Mouse (Mus musculus): ENCODE data around the gene Krtap11-1. TPM values are rescaled to one million over a fixed set of nuclear protein-coding genes. Genes with fewer than 3 reads are reported as not detected.
A peak's percentile ranks its signal among the peaks of the same experiment; 100 is the strongest.

Krtap11-1 gene
- polyA plus RNA-seq (2015; fragmentation: Nextera tagmentation; extraction: Ambion mirVana): not detected in 2 replicates

DNA sequence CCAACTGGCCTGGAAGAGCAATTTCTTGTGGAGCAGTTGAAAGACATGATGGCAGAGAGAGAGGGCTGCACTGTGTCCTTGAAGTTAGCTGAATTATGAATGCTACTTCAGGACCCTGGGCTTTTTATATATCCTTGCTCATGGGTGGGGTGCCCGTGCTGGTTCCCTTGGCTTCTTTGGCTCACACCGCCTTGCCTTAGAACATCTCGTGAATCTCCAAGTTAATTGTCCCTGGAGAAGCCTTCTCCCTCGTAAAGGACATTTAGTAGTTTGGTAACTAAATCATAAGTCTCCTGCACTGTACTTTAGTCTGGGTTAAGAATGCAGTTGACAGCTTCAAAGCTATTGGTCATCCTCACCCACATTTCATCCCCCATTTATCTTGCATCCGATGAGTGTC is at the start of gene Krtap11-1:
Krtap11-1 (minus strand) TSS at position 101 of the 400 bp plus-strand sequence.
- 86% methylated on average over 5 of the region's 5 CpGs for WGBS
- no peaks in the 10 kb centered on the region for H3K27me3 ChIP-seq (replicated peaks; ENCODE audit: control insufficient read depth, insufficient read depth, low read length)
- no peak within 1 kb of the TSS for H3K27ac ChIP-seq (ENCODE audit: low read length)
- no peak for ATAC-seq
- H3K4me2 ChIP-seq (ENCODE audit: low read depth, low read length): no peak within 1 kb of the TSS
- H3K4me1 ChIP-seq (ENCODE audit: control insufficient read depth, insufficient read depth, low read length): no peaks in the 10 kb centered on the region
- no peaks in the 10 kb centered on the region for H3K36me3 ChIP-seq (ENCODE audit: control insufficient read depth, insufficient read depth, low read length)
- no peaks in the 10 kb centered on the region for H3K9me3 ChIP-seq (ENCODE audit: control insufficient read depth, low read length)
- H3K9ac ChIP-seq (ENCODE audit: low read depth, low read length): no peak within 1 kb of the TSS
- H3K4me3 ChIP-seq (ENCODE audit: low read length): no peak within 1 kb of the TSS

DNA sequence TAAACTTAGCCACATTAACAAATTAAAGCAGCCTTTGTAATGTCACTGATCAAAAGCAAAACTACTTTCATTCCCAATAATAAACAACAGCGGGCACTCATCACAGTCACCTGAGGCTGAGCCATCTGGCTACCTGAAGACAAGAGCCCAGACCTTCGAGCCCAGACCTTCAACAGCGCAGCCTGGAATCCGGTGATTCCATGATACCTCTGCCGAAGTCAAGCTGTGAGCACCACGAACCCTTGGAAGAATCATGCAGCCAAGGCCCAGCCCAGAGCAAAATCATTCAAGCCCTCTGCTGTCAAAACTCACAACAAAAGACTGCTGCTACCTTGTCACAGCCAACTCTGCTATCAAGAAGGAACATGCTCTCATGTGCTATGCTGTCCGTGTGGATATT is 47.2 kb upstream of the Krtap11-1 start:
- Histone ChIP-seq H3K27me3 (replicated peaks; ENCODE audit: control insufficient read depth, insufficient read depth, low read length) (no peaks in the 10 kb centered on the region), H3K4me3 (ENCODE audit: low read length) (no peak overlapping the region), H3K36me3 (ENCODE audit: control insufficient read depth, insufficient read depth, low read length) (no peaks in the 10 kb centered on the region), H3K4me2 (ENCODE audit: low read depth, low read length) (no peak overlapping the region), H3K9me3 (ENCODE audit: control insufficient read depth, low read length) (no peaks in the 10 kb centered on the region), H3K4me1 (ENCODE audit: control insufficient read depth, insufficient read depth, low read length) (no peaks in the 10 kb centered on the region), H3K9ac (ENCODE audit: low read depth, low read length) (no peak overlapping the region), H3K27ac (ENCODE audit: low read length) (no peak overlapping the region)
- 92% methylated on average over 7 of the region's 7 CpGs for WGBS
- no peak for ATAC-seq

DNA sequence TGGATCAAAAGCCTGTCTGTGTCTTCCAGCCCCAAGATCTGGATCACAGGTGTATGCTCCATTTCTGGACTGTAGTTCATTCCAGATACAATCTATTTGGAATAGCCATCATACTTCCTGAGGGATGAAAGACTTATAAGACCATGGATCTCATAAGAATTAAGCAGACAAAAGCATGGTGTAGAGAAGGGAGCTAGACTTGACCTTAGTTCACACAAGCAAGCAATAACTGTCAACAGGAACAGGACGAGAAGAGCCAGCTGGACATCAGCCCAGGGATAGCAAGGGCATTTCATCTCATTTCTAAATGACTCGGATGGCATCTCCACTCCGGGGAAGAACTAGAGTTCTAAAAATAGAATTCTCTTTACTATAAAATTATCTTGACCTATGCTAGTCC is 46.3 kb upstream of the Krtap11-1 start:
- Histone ChIP-seq H3K36me3 (ENCODE audit: control insufficient read depth, insufficient read depth, low read length) (no peaks in the 10 kb centered on the region), H3K9ac (ENCODE audit: low read depth, low read length) (no peak overlapping the region), H3K9me3 (ENCODE audit: control insufficient read depth, low read length) (no peaks in the 10 kb centered on the region), H3K4me3 (ENCODE audit: low read length) (no peak overlapping the region), H3K4me2 (ENCODE audit: low read depth, low read length) (no peak overlapping the region), H3K4me1 (ENCODE audit: control insufficient read depth, insufficient read depth, low read length) (no peaks in the 10 kb centered on the region), H3K27ac (ENCODE audit: low read length) (no peak overlapping the region), H3K27me3 (replicated peaks; ENCODE audit: control insufficient read depth, insufficient read depth, low read length) (no peaks in the 10 kb centered on the region)
- 50% methylated on average over 3 of the region's 3 CpGs for WGBS
- ATAC-seq: no peak

DNA sequence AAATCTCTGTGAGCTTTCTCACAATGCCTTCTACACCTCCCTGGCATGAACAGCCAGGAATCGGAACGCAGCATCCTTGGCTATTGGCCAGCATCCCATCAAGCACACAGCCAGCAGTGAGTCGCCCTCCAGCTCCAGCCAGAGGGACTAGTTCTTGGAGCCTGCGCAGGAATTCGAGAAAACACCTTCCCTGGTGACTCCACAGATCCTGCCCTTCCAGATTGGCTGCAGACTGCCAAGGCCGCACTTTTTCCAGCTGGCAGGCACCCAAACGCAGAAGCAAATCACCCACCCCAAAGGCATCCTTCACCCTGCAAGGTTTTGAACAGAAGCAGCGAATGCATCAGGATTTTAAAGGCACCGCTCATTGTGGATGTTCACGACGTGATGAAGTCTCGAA is 42.7 kb upstream of the Krtap11-1 start:
- 76% methylated on average over 12 of the region's 12 CpGs for WGBS
- no peak overlapping the region for H3K4me3 ChIP-seq (ENCODE audit: low read length)
- H3K27me3 ChIP-seq (replicated peaks; ENCODE audit: control insufficient read depth, insufficient read depth, low read length): no peaks in the 10 kb centered on the region
- H3K4me1 ChIP-seq (ENCODE audit: control insufficient read depth, insufficient read depth, low read length): no peaks in the 10 kb centered on the region
- H3K9me3 ChIP-seq (ENCODE audit: control insufficient read depth, low read length): no peaks in the 10 kb centered on the region
- no peak overlapping the region for H3K4me2 ChIP-seq (ENCODE audit: low read depth, low read length)
- no peak overlapping the region for H3K9ac ChIP-seq (ENCODE audit: low read depth, low read length)
- ATAC-seq: no peak
- H3K36me3 ChIP-seq (ENCODE audit: control insufficient read depth, insufficient read depth, low read length): no peaks in the 10 kb centered on the region
- no peak overlapping the region for H3K27ac ChIP-seq (ENCODE audit: low read length)

DNA sequence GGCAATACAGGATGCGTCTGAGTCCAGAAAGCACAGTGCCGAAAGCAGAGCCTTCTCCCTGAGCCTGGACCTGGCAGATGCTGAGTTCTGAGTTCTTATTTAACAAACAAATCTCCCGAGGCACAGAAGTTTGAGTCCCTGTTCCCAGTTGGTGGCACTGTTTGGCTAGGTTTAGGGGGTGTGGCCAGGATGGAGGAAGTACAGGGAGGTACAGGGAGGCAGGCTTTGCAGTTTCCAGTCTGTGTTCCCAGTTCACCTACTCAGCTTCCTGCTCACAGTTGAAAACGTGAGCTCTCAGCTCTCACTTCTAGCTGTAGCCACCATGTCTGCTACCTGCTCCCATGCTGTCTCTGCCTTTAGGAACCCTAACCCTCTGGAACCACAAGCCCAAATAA is 37.8 kb upstream of the Krtap11-1 start:
- Histone ChIP-seq H3K4me2 (ENCODE audit: low read depth, low read length) (no peak overlapping the region), H3K4me3 (ENCODE audit: low read length) (no peak overlapping the region), H3K27me3 (replicated peaks; ENCODE audit: control insufficient read depth, insufficient read depth, low read length) (no peaks in the 10 kb centered on the region), H3K36me3 (ENCODE audit: control insufficient read depth, insufficient read depth, low read length) (no peaks in the 10 kb centered on the region), H3K9ac (ENCODE audit: low read depth, low read length) (no peak overlapping the region), H3K27ac (ENCODE audit: low read length) (no peak overlapping the region), H3K9me3 (ENCODE audit: control insufficient read depth, low read length) (no peaks in the 10 kb centered on the region), H3K4me1 (ENCODE audit: control insufficient read depth, insufficient read depth, low read length) (no peaks in the 10 kb centered on the region)
- WGBS: 73% methylated on average over 4 of the region's 4 CpGs
- no peak for ATAC-seq

DNA sequence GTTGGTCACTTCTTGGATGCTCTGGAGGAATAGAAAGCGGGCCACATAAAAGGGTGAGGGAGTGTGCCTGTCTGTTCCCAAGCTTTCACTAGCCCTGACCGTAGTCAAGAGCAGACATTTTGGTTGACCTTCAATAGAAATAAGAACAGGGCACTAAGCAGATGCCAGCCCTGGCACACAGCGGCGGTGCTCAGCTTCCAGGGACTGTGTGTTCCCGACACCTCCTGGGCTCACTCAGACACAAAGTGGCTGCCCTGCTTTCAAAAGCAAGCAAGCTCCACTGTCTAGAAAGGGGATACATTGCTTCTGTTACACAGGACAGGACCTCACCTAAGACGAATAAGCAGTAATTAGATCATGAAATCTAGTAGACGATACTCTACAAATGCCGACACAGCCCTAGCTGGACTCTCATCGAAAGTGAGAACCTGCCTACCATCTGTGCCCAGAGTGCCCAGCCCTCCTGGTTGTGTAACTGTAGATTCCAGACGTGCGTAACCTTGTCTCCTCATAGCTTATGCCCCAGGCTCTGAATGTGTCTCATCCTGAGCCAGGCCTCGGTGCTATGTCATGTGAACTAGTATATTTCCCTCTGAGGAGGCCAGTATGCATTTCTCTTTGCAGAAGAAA is 37.3 kb upstream of the Krtap11-1 start:
- WGBS: 92% methylated on average over 12 of the region's 12 CpGs
- Histone ChIP-seq H3K9me3 (ENCODE audit: control insufficient read depth, low read length) (no peaks in the 10 kb centered on the region), H3K27me3 (replicated peaks; ENCODE audit: control insufficient read depth, insufficient read depth, low read length) (no peaks in the 10 kb centered on the region), H3K9ac (ENCODE audit: low read depth, low read length) (no peak overlapping the region), H3K27ac (ENCODE audit: low read length) (no peak overlapping the region), H3K4me1 (ENCODE audit: control insufficient read depth, insufficient read depth, low read length) (no peaks in the 10 kb centered on the region), H3K36me3 (ENCODE audit: control insufficient read depth, insufficient read depth, low read length) (no peaks in the 10 kb centered on the region), H3K4me2 (ENCODE audit: low read depth, low read length) (no peak overlapping the region), H3K4me3 (ENCODE audit: low read length) (no peak overlapping the region)
- no peak for ATAC-seq

DNA sequence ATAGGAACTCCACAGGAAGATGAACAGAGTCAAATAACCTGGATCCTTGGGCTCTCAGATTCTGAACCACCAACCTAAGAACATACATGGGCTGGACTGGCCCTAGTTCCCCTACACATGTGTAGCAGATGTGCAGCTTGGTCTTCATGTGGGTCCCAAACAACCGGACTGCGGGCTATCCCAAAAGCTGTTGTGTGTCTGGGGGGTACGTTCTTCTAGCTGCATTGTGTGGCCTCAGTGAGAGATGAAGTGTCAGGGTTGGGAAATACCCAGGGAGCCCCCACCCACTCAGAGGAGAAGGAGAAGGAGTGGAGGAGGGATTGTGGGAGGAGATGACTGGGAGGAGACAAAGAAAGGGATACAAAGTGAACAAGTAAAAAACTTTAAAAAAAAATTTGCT is 36.0 kb upstream of the Krtap11-1 start:
- WGBS: 83% methylated on average over 3 of the region's 3 CpGs
- no peak overlapping the region for H3K9ac ChIP-seq (ENCODE audit: low read depth, low read length)

DNA sequence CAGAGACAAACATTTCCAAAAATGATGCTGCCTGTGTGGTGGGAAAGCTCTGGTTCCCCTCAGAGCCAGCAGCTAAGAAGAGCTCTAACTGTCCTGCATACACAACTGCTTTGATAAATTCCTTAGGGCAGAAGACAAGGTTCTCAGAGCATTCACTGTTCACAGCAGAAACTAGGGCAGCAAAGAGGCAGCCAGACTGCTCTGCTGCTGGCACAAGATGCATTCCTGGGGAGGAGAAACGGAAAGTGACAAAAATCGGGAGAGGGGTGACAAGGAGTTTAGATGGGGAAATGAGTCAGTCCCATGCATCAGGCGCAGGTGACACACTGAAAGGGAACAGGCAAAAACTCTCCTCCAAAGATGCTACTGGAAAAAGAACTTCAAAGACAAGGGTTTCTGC is 16.2 kb upstream of the Krtap11-1 start:
- Histone ChIP-seq H3K4me1 (ENCODE audit: control insufficient read depth, insufficient read depth, low read length) (no peaks in the 10 kb centered on the region), H3K4me3 (ENCODE audit: low read length) (no peak overlapping the region), H3K9me3 (ENCODE audit: control insufficient read depth, low read length) (no peaks in the 10 kb centered on the region), H3K9ac (ENCODE audit: low read depth, low read length) (no peak overlapping the region), H3K36me3 (ENCODE audit: control insufficient read depth, insufficient read depth, low read length) (no peaks in the 10 kb centered on the region), H3K27me3 (replicated peaks; ENCODE audit: control insufficient read depth, insufficient read depth, low read length) (no peaks in the 10 kb centered on the region), H3K4me2 (ENCODE audit: low read depth, low read length) (no peak overlapping the region), H3K27ac (ENCODE audit: low read length) (no peak overlapping the region)
- no peak for ATAC-seq
- WGBS: 74% methylated on average over 3 of the region's 3 CpGs

More for the DNA sequence above, 36.0 kb upstream of the Krtap11-1 start:
- H3K4me2 ChIP-seq (ENCODE audit: low read depth, low read length): no peak overlapping the region
- no peaks in the 10 kb centered on the region for H3K27me3 ChIP-seq (replicated peaks; ENCODE audit: control insufficient read depth, insufficient read depth, low read length)
- H3K36me3 ChIP-seq (ENCODE audit: control insufficient read depth, insufficient read depth, low read length): no peaks in the 10 kb centered on the region
- H3K4me3 ChIP-seq (ENCODE audit: low read length): no peak overlapping the region
- H3K4me1 ChIP-seq (ENCODE audit: control insufficient read depth, insufficient read depth, low read length): no peaks in the 10 kb centered on the region
- no peak overlapping the region for H3K27ac ChIP-seq (ENCODE audit: low read length)
- no peak for ATAC-seq
- no peaks in the 10 kb centered on the region for H3K9me3 ChIP-seq (ENCODE audit: control insufficient read depth, low read length)

DNA sequence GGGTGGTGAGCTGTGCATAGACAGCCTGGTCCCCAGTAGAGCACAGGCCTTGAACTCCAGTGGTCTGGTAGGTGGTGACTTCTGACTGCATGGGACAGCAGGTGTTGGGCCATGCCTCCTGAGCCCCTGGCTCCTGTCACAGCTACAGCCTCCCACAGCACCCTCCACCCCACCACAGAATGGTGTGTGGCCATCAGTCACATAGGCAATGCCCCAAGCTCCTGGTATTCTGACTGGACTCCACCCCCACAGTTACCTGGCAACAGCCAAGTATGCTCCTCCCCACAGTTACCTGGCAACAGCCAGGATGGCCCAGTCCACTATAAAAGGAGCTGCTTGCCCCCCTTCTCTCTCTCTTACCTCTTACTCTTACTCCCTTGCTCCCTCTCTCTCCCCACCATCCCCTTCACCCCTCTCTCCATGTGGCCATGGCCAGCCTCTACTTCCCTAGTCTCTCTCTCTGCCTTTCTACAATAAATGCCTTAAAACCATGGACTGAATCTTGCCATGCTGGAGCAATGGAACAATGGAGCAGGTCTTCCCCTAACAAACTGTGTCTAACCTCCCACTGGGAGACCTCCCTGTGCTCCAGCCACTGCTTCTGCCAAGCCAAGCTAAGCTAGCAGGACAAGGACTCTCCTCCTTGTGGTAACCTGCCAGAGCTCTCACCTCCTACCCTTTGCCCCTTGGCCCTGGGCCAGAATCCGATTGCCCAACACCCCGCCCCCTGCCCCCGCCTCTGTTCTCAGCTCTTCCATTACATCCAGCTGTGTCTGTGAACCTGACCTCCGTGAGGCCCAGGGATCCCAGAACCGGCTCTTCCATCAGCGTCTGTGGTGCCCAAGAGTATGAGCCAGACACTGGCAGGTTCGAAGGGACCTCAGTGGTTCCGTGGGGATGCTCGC is 14.9 kb upstream of the Krtap11-1 start:
- Histone ChIP-seq H3K4me2 (ENCODE audit: low read depth, low read length) (no peak overlapping the region), H3K36me3 (ENCODE audit: control insufficient read depth, insufficient read depth, low read length) (no peaks in the 10 kb centered on the region), H3K27ac (ENCODE audit: low read length) (no peak overlapping the region), H3K4me1 (ENCODE audit: control insufficient read depth, insufficient read depth, low read length) (no peaks in the 10 kb centered on the region), H3K27me3 (replicated peaks; ENCODE audit: control insufficient read depth, insufficient read depth, low read length) (no peaks in the 10 kb centered on the region), H3K4me3 (ENCODE audit: low read length) (no peak overlapping the region), H3K9ac (ENCODE audit: low read depth, low read length) (no peak overlapping the region), H3K9me3 (ENCODE audit: control insufficient read depth, low read length) (no peaks in the 10 kb centered on the region)
- WGBS: 54% methylated on average over 9 of the region's 9 CpGs
- peak; percentile 87 for ATAC-seq

All from intestine, embryonic 16.5 days (tissue).